Mouse (Mus musculus): ENCODE data around the gene Ccdc85b. TPM values are rescaled to one million over a fixed set of nuclear protein-coding genes. Genes with fewer than 3 reads are reported as not detected.
"Not testable (repeated sequence)": the region's sequence is repeated elsewhere in the genome, so short reads cannot be mapped to it uniquely, and the experiment has no call there.

Gene Ccdc85b
- polyA plus RNA-seq, 1 experiment = 30.5 TPM

GRCm38 (mm10) chr19:5494314-5494713, 36.6 kb upstream of the Ccdc85b start:
- TF ChIP-seq FOSL1 (IDR thresholded peaks at IDR 0.05; ENCODE audit: insufficient read depth, low read length, poor library complexity, severe bottlenecking) (no peak), MYOG (IDR thresholded peaks at IDR 0.05; ENCODE audit: control insufficient read depth, extremely low read depth, insufficient read length) (no peak)
- H3K27me3 ChIP-seq (ENCODE audit: control insufficient read depth, insufficient read depth, insufficient read length) = no peaks in the 10 kb centered on the region
- H3K36me3 ChIP-seq (ENCODE audit: control insufficient read depth, insufficient read depth) = peaks cover 49% of the 10 kb centered on the region
- H3ac ChIP-seq (ENCODE audit: control insufficient read depth, insufficient read length, low read depth) = no peak overlapping the region
- H3K4me3 ChIP-seq (ENCODE audit: insufficient read depth, poor library complexity, severe bottlenecking) = no peak overlapping the region
- H3K79me2 ChIP-seq (ENCODE audit: control insufficient read depth, insufficient read depth) = peaks cover 45% of the 10 kb centered on the region
- peaks cover 39% of the 10 kb centered on the region for H3K79me3 ChIP-seq (ENCODE audit: low read depth)

GRCm38 (mm10) chr19:5493301-5493721, 35.6 kb upstream of the Ccdc85b start:
- H3ac ChIP-seq (ENCODE audit: control insufficient read depth, insufficient read length, low read depth); H3K27me3 ChIP-seq (ENCODE audit: control insufficient read depth, insufficient read depth, insufficient read length); H3K4me3 ChIP-seq (ENCODE audit: insufficient read depth, poor library complexity, severe bottlenecking): not testable (repeated sequence)
- Histone ChIP-seq H3K79me3 (ENCODE audit: low read depth) (peaks cover 39% of the 10 kb centered on the region), H3K79me2 (ENCODE audit: control insufficient read depth, insufficient read depth) (peaks cover 45% of the 10 kb centered on the region), H3K36me3 (ENCODE audit: control insufficient read depth, insufficient read depth) (peaks cover 49% of the 10 kb centered on the region)

GRCm38 (mm10) chr19:5492641-5493040, 34.9 kb upstream of the Ccdc85b start:
- H3K79me3 ChIP-seq (ENCODE audit: low read depth) = peaks cover 39% of the 10 kb centered on the region
- H3K27me3 ChIP-seq (ENCODE audit: control insufficient read depth, insufficient read depth, insufficient read length) = no peaks in the 10 kb centered on the region
- peak overlapping the region; percentile 98 for H3K4me3 ChIP-seq (ENCODE audit: insufficient read depth, poor library complexity, severe bottlenecking)
- peaks cover 49% of the 10 kb centered on the region for H3K36me3 ChIP-seq (ENCODE audit: control insufficient read depth, insufficient read depth)
- TF ChIP-seq MAX (IDR thresholded peaks at IDR 0.05) (no peak), FOSL1 (IDR thresholded peaks at IDR 0.05; ENCODE audit: insufficient read depth, low read length, poor library complexity, severe bottlenecking) (no peak), MYOD1 (IDR thresholded peaks at IDR 0.05; ENCODE audit: control insufficient read depth, insufficient read length, low read depth) (no peak), USF1 (IDR thresholded peaks at IDR 0.05; ENCODE audit: low read depth) (no peak), MYOG (IDR thresholded peaks at IDR 0.05; ENCODE audit: control insufficient read depth, extremely low read depth, insufficient read length) (no peak), CEBPB (IDR thresholded peaks at IDR 0.05; ENCODE audit: low read depth) (no peak), CTCF (IDR thresholded peaks at IDR 0.05; ENCODE audit: control insufficient read depth, insufficient read depth, insufficient read length) (no peak)
- no peak overlapping the region for H3ac ChIP-seq (ENCODE audit: control insufficient read depth, insufficient read length, low read depth)
- peaks cover 48% of the 10 kb centered on the region for H3K79me2 ChIP-seq (ENCODE audit: control insufficient read depth, insufficient read depth)

- no peaks in the 10 kb centered on the region for H3K27me3 ChIP-seq (ENCODE audit: control insufficient read depth, insufficient read depth, insufficient read length)
- TF ChIP-seq USF1 (IDR thresholded peaks at IDR 0.05; ENCODE audit: low read depth) = peak; percentile 96
- TF ChIP-seq CTCF (IDR thresholded peaks at IDR 0.05; ENCODE audit: control insufficient read depth, insufficient read depth, insufficient read length) = no peak
- TF ChIP-seq MAX (IDR thresholded peaks at IDR 0.05) = peak; percentile 29
- H3ac ChIP-seq (ENCODE audit: control insufficient read depth, insufficient read length, low read depth) = peak overlapping the region; percentile 80
- H3K36me3 ChIP-seq (ENCODE audit: control insufficient read depth, insufficient read depth) = peaks cover 47% of the 10 kb centered on the region
- peak overlapping the region; percentile 98 for H3K4me3 ChIP-seq (ENCODE audit: insufficient read depth, poor library complexity, severe bottlenecking)
- peaks cover 39% of the 10 kb centered on the region for H3K79me3 ChIP-seq (ENCODE audit: low read depth)
- H3K79me2 ChIP-seq (ENCODE audit: control insufficient read depth, insufficient read depth) = peaks cover 63% of the 10 kb centered on the region
Observed at GRCm38 (mm10) chr19:5490898-5491708, 33.4 kb upstream of the Ccdc85b start.

- H3K27me3 ChIP-seq (ENCODE audit: control insufficient read depth, insufficient read depth, insufficient read length) = no peaks in the 10 kb centered on the region
- peak within 1 kb of the TSS; percentile 98 for H3K4me3 ChIP-seq (ENCODE audit: insufficient read depth, poor library complexity, severe bottlenecking)
- H3ac ChIP-seq (ENCODE audit: control insufficient read depth, insufficient read length, low read depth) = peak within 1 kb of the TSS; percentile 80
- TF ChIP-seq MYOG (IDR thresholded peaks at IDR 0.05; ENCODE audit: control insufficient read depth, extremely low read depth, insufficient read length) (no peak), MAX (IDR thresholded peaks at IDR 0.05) (peak; percentile 47)
- H3K36me3 ChIP-seq (ENCODE audit: control insufficient read depth, insufficient read depth) = peaks cover 44% of the 10 kb centered on the region
- H3K79me2 ChIP-seq (ENCODE audit: control insufficient read depth, insufficient read depth) = peaks cover 65% of the 10 kb centered on the region
- peaks cover 39% of the 10 kb centered on the region for H3K79me3 ChIP-seq (ENCODE audit: low read depth)
Observed at GRCm38 (mm10) chr19:5490313-5490897, 32.7 kb upstream of the Ccdc85b start, which contains the start of gene Cfl1. TSS of gene Cfl1 (plus strand) at chr19:5490455.

GRCm38 (mm10) chr19:5489721-5490120, 32.0 kb upstream of the Ccdc85b start:
- not testable (repeated sequence) for H3ac ChIP-seq (ENCODE audit: control insufficient read depth, insufficient read length, low read depth); H3K4me3 ChIP-seq (ENCODE audit: insufficient read depth, poor library complexity, severe bottlenecking); H3K27me3 ChIP-seq (ENCODE audit: control insufficient read depth, insufficient read depth, insufficient read length)
- H3K79me3 ChIP-seq (ENCODE audit: low read depth) = peaks cover 39% of the 10 kb centered on the region
- peaks cover 43% of the 10 kb centered on the region for H3K36me3 ChIP-seq (ENCODE audit: control insufficient read depth, insufficient read depth)
- peaks cover 64% of the 10 kb centered on the region for H3K79me2 ChIP-seq (ENCODE audit: control insufficient read depth, insufficient read depth)

Data from C2C12 (cell line).